Mouse (Mus musculus) G1E (cell line): ENCODE measurements around the gene Ldlr.

Source experiments
- CTCF ChIP-seq: IDR thresholded peaks from 2 replicates; pipeline ENCODE4 v1.5.1; 2012; ENCODE audit warnings: low read depth, low read length, inconsistent platforms, mixed read lengths
- GATA1 ChIP-seq: IDR thresholded peaks from 2 replicates; pipeline ENCODE4 v1.6.1; 2012; ENCODE audit warnings: borderline replicate concordance, low read length, inconsistent platforms, mixed read lengths
- POLR2AphosphoS5 ChIP-seq: IDR thresholded peaks from 2 replicates; pipeline ENCODE4 v1.6.1; 2012; ENCODE audit warnings: low read depth, low read length, inconsistent platforms; ENCODE audit not compliant: insufficient replicate concordance

GRCm38 (mm10) chr9:21741514-21741913, 18.2 kb downstream of the Ldlr start:
- TF ChIP-seq CTCF (no peak), GATA1 (no peak), POLR2AphosphoS5 (no peak)
